Mouse (Mus musculus) right cerebral cortex, postnatal 25 days (tissue): Measurements from ENCODE around the gene Leo1.
"Not testable (repeated sequence)": the region's sequence is repeated elsewhere in the genome, so short reads cannot be mapped to it uniquely, and the experiment has no call there.

ENCODE experiments used
- DNase-seq: peaks from one replicate; pipeline ENCODE4 v3.0.0; 2022

Gene Leo1

GRCm38 (mm10) chr9:75427366-75428273 lies 13.7 kb upstream of the Leo1 start:
- DNase-seq = no peak

- DNase-seq = no peak
Observed at GRCm38 (mm10) chr9:75428274-75428600, 13.1 kb upstream of the Leo1 start.

GRCm38 (mm10) chr9:75429040-75429439 lies 12.3 kb upstream of the Leo1 start:
- DNase-seq = no peak

- no peak for DNase-seq
Observed at GRCm38 (mm10) chr9:75429657-75430056, 11.7 kb upstream of the Leo1 start.

- peak; percentile 12 for DNase-seq
Observed at GRCm38 (mm10) chr9:75430822-75431621, 10.3 kb upstream of the Leo1 start.

- DNase-seq = no peak
Observed at GRCm38 (mm10) chr9:75432694-75433093, 8.6 kb upstream of the Leo1 start.

- no peak for DNase-seq
Observed at GRCm38 (mm10) chr9:75434172-75434793, 7.0 kb upstream of the Leo1 start.

GRCm38 (mm10) chr9:75434872-75435271 lies 6.5 kb upstream of the Leo1 start:
- no peak for DNase-seq

GRCm38 (mm10) chr9:75435291-75435690 lies 6.0 kb upstream of the Leo1 start:
- DNase-seq = no peak

GRCm38 (mm10) chr9:75435918-75436317 lies 5.4 kb upstream of the Leo1 start:
- DNase-seq = peak; percentile 26

GRCm38 (mm10) chr9:75437653-75438385 lies 3.5 kb upstream of the Leo1 start:
- no peak for DNase-seq

- no peak for DNase-seq
Observed at GRCm38 (mm10) chr9:75441691-75442131, 387 bp downstream of the Leo1 start.

- DNase-seq = no peak
Observed at GRCm38 (mm10) chr9:75444981-75445380, 3.7 kb downstream of the Leo1 start.

GRCm38 (mm10) chr9:75446574-75446973 lies 5.2 kb downstream of the Leo1 start:
- not testable (repeated sequence) for DNase-seq

- DNase-seq = no peak
Observed at GRCm38 (mm10) chr9:75448021-75448420, 6.7 kb downstream of the Leo1 start.

GRCm38 (mm10) chr9:75453994-75454393 lies 12.7 kb downstream of the Leo1 start:
- DNase-seq = no peak

- no peak for DNase-seq
Observed at GRCm38 (mm10) chr9:75455684-75456083, 14.4 kb downstream of the Leo1 start.

- DNase-seq = no peak
Observed at GRCm38 (mm10) chr9:75463050-75463660, 21.8 kb downstream of the Leo1 start.

- DNase-seq = no peak
Observed at GRCm38 (mm10) chr9:75465856-75466255, 24.5 kb downstream of the Leo1 start.

- DNase-seq = no peak
Observed at GRCm38 (mm10) chr9:75466641-75467040, 25.3 kb downstream of the Leo1 start.

GRCm38 (mm10) chr9:75467581-75467980 lies 26.3 kb downstream of the Leo1 start:
- no peak for DNase-seq

GRCm38 (mm10) chr9:75468297-75468696 lies 27.0 kb downstream of the Leo1 start:
- DNase-seq = no peak
